In genomic region chr15:85699862-85700501, GRCm38 (mm10) we compare ENCODE assay signal across 9 mouse cellular contexts. TPM values are rescaled to one million over a fixed set of nuclear protein-coding genes. Genes with fewer than 3 reads are reported as not detected.
DNase-seq lines count a peak whose midpoint lies in the region; ATAC-seq and TF ChIP-seq lines count a peak whose summit lies in the region.
"Had no signal": no experiment of that assay in that cellular context is flagged by ENCODE, and none has a peak within 500 bp of the region (broad histone marks: within the 10 kb centered on the region; RNA-seq: fewer than 3 reads in every experiment).

No protein-coding gene starts in this region.

- H3K79me2 ChIP-seq in liver, adult 2 months (ENCODE audit: control insufficient read depth, insufficient read depth, low read length): no peaks in the 10 kb centered on the region

- no peaks in the 10 kb centered on the region for H3K27me3 ChIP-seq in heart, embryonic 16.5 days (ENCODE audit: control insufficient read depth, insufficient read depth, low read length)
- H3K27me3 ChIP-seq in heart, embryonic 11.5 days (ENCODE audit: control insufficient read depth, insufficient read depth, low read length): peaks cover 3% of the 10 kb centered on the region; the same call in 1 of the 2 replicates
- H3K27me3 ChIP-seq in liver, adult 2 months (ENCODE audit: control insufficient read depth, insufficient read depth, low read length): no peaks in the 10 kb centered on the region
- H3K27me3 ChIP-seq in liver, postnatal 0 days (ENCODE audit: insufficient read depth, low read length): no peaks in the 10 kb centered on the region
- no peaks in the 10 kb centered on the region for H3K27me3 ChIP-seq in hindbrain, embryonic 14.5 days (ENCODE audit: control insufficient read depth, insufficient read depth, low read length)

- no peak overlapping the region for H3K9ac ChIP-seq in heart, embryonic 16.5 days (ENCODE audit: low read length)
- no peak overlapping the region for H3K9ac ChIP-seq in heart, embryonic 11.5 days (ENCODE audit: low read depth, low read length)
- H3K9ac ChIP-seq in liver, adult 2 months (ENCODE audit: low read depth, low read length): no peak overlapping the region
- no peak overlapping the region for H3K9ac ChIP-seq in liver, postnatal 0 days (replicated peaks)
- H3K9ac ChIP-seq in hindbrain, embryonic 14.5 days: no peak overlapping the region

- ATAC-seq in heart, embryonic 16.5 days (replicated peaks; ENCODE audit: extremely low read depth, insufficient read depth, low FRiP score): no peak
- no peak for ATAC-seq in heart, embryonic 11.5 days (replicated peaks; ENCODE audit: insufficient number of reproducible peaks, low FRiP score, low TSS enrichment)
- no peak for ATAC-seq in liver, postnatal 0 days
- ATAC-seq in hindbrain, embryonic 14.5 days (ENCODE audit: low FRiP score): no peak
- ATAC-seq: lung, postnatal 0 days had no signal

- no peak for TF ChIP-seq CTCF in liver, adult 2 months (IDR thresholded peaks at IDR 0.05; ENCODE audit: low read depth, low read length)
- no peak for TF ChIP-seq CTCF in liver, postnatal 0 days (IDR thresholded peaks at IDR 0.05; ENCODE audit: low read depth)

- no peak for TF ChIP-seq POLR2A in liver, adult 2 months (IDR thresholded peaks at IDR 0.05; ENCODE audit: extremely low read depth, insufficient read depth, low read length)

- no peak for TF ChIP-seq EP300 in liver, postnatal 0 days (IDR thresholded peaks at IDR 0.05; ENCODE audit: low read depth)

- H3K4me2 ChIP-seq in heart, embryonic 16.5 days (ENCODE audit: low read depth, low read length): no peak overlapping the region
- H3K4me2 ChIP-seq in heart, embryonic 11.5 days: no peak overlapping the region
- no peak overlapping the region for H3K4me2 ChIP-seq in liver, postnatal 0 days (ENCODE audit: low read depth, low read length)
- H3K4me2 ChIP-seq in hindbrain, embryonic 14.5 days (replicated peaks): no peak overlapping the region

- WGBS in heart, embryonic 16.5 days: 90% methylated on average over 13 of the region's 13 CpGs
- 88% methylated on average over 13 of the region's 13 CpGs for WGBS in heart, embryonic 11.5 days (ENCODE audit: insufficient replicate concordance)
- WGBS in liver, adult 2 months: 75% methylated on average over 13 of the region's 13 CpGs
- 90% methylated on average over 13 of the region's 13 CpGs for WGBS in liver, postnatal 0 days (ENCODE audit: insufficient replicate concordance)
- WGBS in hindbrain, embryonic 14.5 days: 92% methylated on average over 13 of the region's 13 CpGs

- no peaks in the 10 kb centered on the region; the same call in 1 of the 2 replicates for H3K4me1 ChIP-seq in heart, embryonic 16.5 days (ENCODE audit: control insufficient read depth, insufficient read depth, low read length)
- no peaks in the 10 kb centered on the region for H3K4me1 ChIP-seq in heart, embryonic 11.5 days (ENCODE audit: control insufficient read depth, insufficient read depth, low read length)
- peaks cover 44% of the 10 kb centered on the region for H3K4me1 ChIP-seq in liver, adult 2 months (ENCODE audit: control insufficient read depth, insufficient read depth, low read length)
- H3K4me1 ChIP-seq in liver, postnatal 0 days (ENCODE audit: insufficient read depth): no peaks in the 10 kb centered on the region; the same call in 1 of the 2 replicates
- peaks cover 58% of the 10 kb centered on the region for H3K4me1 ChIP-seq in brown adipose tissue, adult 24 weeks (ENCODE audit: control insufficient read depth, insufficient read depth, insufficient read length, low read length)
- H3K4me1 ChIP-seq in hindbrain, embryonic 14.5 days (replicated peaks; ENCODE audit: control insufficient read depth, insufficient read depth, low read length): no peaks in the 10 kb centered on the region; the same call in 1 of the 2 replicates

- H3K27ac ChIP-seq in heart, embryonic 16.5 days (ENCODE audit: low read length): peak overlapping the region; percentile 7; the same call in 1 of the 2 replicates
- no peak overlapping the region for H3K27ac ChIP-seq in heart, embryonic 11.5 days (ENCODE audit: low read depth, low read length)
- H3K27ac ChIP-seq in liver, adult 2 months (replicated peaks; ENCODE audit: insufficient read depth, low read depth, low read length): peak overlapping the region; percentile 32
- H3K27ac ChIP-seq in liver, postnatal 0 days (ENCODE audit: low read depth): no peak overlapping the region
- peak overlapping the region; percentile 88 for H3K27ac ChIP-seq in brown adipose tissue, adult 24 weeks (replicated peaks; ENCODE audit: low read depth, low read length)
- peak overlapping the region; percentile 76 for H3K27ac ChIP-seq in hindbrain, embryonic 14.5 days

- no peaks in the 10 kb centered on the region for H3K9me3 ChIP-seq in heart, embryonic 16.5 days (replicated peaks; ENCODE audit: control insufficient read depth, low read length)
- no peaks in the 10 kb centered on the region for H3K9me3 ChIP-seq in heart, embryonic 11.5 days (replicated peaks; ENCODE audit: control insufficient read depth, low read length)
- no peaks in the 10 kb centered on the region for H3K9me3 ChIP-seq in liver, postnatal 0 days (ENCODE audit: low read length)
- H3K9me3 ChIP-seq in hindbrain, embryonic 14.5 days (ENCODE audit: control insufficient read depth, low read length): no peaks in the 10 kb centered on the region

- no peak for DNase-seq in liver, adult 2 months (ENCODE audit: extremely low read depth, low read depth, low spot score)
- no peak for DNase-seq in liver, postnatal 0 days
- no peak for DNase-seq in hindbrain, embryonic 14.5 days (ENCODE audit: low spot score)
- no peak for DNase-seq in thymus, postnatal 36 days
- DNase-seq in adrenal gland, adult 18-20 months (ENCODE audit: low spot score in 2 of 2): no peak

- H3K4me3 ChIP-seq in heart, embryonic 16.5 days (ENCODE audit: low read length): no peak overlapping the region
- H3K4me3 ChIP-seq in heart, embryonic 11.5 days (ENCODE audit: low read depth, low read length): no peak overlapping the region
- no peak overlapping the region for H3K4me3 ChIP-seq in liver, adult 2 months (ENCODE audit: insufficient read depth, low read depth, low read length)
- H3K4me3 ChIP-seq in liver, postnatal 0 days (ENCODE audit: low read depth, low read length): no peak overlapping the region
- H3K4me3 ChIP-seq in brown adipose tissue, adult 24 weeks (ENCODE audit: insufficient read depth, low read depth, low read length): no peak overlapping the region
- no peak overlapping the region for H3K4me3 ChIP-seq in hindbrain, embryonic 14.5 days (replicated peaks; ENCODE audit: low read length)

- H3K36me3 ChIP-seq in heart, embryonic 16.5 days (ENCODE audit: control insufficient read depth, insufficient read depth): peaks cover 66% of the 10 kb centered on the region
- H3K36me3 ChIP-seq in heart, embryonic 11.5 days (ENCODE audit: control insufficient read depth, insufficient read depth, low read length): no peaks in the 10 kb centered on the region
- H3K36me3 ChIP-seq in liver, adult 2 months (ENCODE audit: control insufficient read depth, insufficient read depth, low read length): peaks cover 30% of the 10 kb centered on the region
- H3K36me3 ChIP-seq in liver, postnatal 0 days (replicated peaks; ENCODE audit: insufficient read depth, low read length): 0 out of 2 replicates have a peak, but pooled peaks cover 3% of the 10 kb centered on the region
- peaks cover 97% of the 10 kb centered on the region for H3K36me3 ChIP-seq in hindbrain, embryonic 14.5 days (replicated peaks; ENCODE audit: control insufficient read depth, insufficient read depth)

RNA-seq across cellular contexts. Expression of gene Ppara, which starts 34.8 kb away (rescaled TPM):
- polyA plus RNA-seq in heart, embryonic 16.5 days (2015; fragmentation: Nextera tagmentation; extraction: Ambion mirVana): 20.3 and 21.5 TPM in 2 replicates
- 1.7 and 2.8 TPM in 2 replicates for polyA plus RNA-seq in heart, embryonic 11.5 days (2014; fragmentation: Nextera tagmentation; extraction: Ambion mirVana)
- 184 and 206 TPM in 2 replicates for total RNA-seq in liver, adult 2 months (2014; rRNA removed)
- polyA plus RNA-seq in liver, adult 2 months (2012; rRNA removed): 36.2 and 39.8 TPM in 2 replicates
- polyA plus RNA-seq in liver, postnatal 0 days (2015; fragmentation: Nextera tagmentation; extraction: Ambion mirVana): 169 and 185 TPM in 2 replicates
- 53.5 and 108 TPM in 2 replicates for polyA plus RNA-seq in brown adipose tissue, adult 24 weeks (2012; ENCODE audit: insufficient read depth, insufficient read length, missing spikeins)
- 1.2 and 1.6 TPM in 2 replicates for polyA plus RNA-seq in hindbrain, embryonic 14.5 days (2014; fragmentation: Nextera tagmentation; extraction: Ambion mirVana)
- total RNA-seq in adrenal gland, adult 18-20 months (2021): 100 to 1,000 TPM in 1 of 2 experiments, 10 to 100 TPM in 1; 30.9 to 107 TPM

Comparison
In these comparisons a context has a peak if more than half of its experiments do, and no peak if none do; other contexts are left out.
1. H3K27ac ChIP-seq: peak in heart, embryonic 16.5 days (single experiment), liver, adult 2 months (single experiment), brown adipose tissue, adult 24 weeks (single experiment) and hindbrain, embryonic 14.5 days (single experiment); none in heart, embryonic 11.5 days (single experiment) and liver, postnatal 0 days (single experiment).